Mouse (Mus musculus) embryo, embryonic 11 days (tissue): ENCODE measurements at regions not wholly inside any gene's neighbourhood (a gene's known extent, or its start where the extent isn't known, plus 50 kb on each side); places are given as distances from the start of the nearest gene placed in this dataset.

Source experiments
- DNase-seq: peaks from one replicate; pipeline ENCODE4 v3.0.0-alpha.2; 2015

GRCm38 (mm10) chrX:118320123-118320522 lies 106.9 kb upstream of the Tgif2lx2 start:
- peak; percentile 16 for DNase-seq

- no peak for DNase-seq
Measured at GRCm38 (mm10) chrX:118356888-118357287, 70.1 kb upstream of the Tgif2lx2 start.
